Mouse (Mus musculus) mature B cell (primary cell): ENCODE results near the gene Shisal2a.

Source experiments
- in situ Hi-C: fragments of 300-500 bp; cut with MboI; formaldehyde crosslinking; loops from 2 replicates; pipeline ENCODE4 v1.14.3; 2019

The Shisal2a gene

DNA sequence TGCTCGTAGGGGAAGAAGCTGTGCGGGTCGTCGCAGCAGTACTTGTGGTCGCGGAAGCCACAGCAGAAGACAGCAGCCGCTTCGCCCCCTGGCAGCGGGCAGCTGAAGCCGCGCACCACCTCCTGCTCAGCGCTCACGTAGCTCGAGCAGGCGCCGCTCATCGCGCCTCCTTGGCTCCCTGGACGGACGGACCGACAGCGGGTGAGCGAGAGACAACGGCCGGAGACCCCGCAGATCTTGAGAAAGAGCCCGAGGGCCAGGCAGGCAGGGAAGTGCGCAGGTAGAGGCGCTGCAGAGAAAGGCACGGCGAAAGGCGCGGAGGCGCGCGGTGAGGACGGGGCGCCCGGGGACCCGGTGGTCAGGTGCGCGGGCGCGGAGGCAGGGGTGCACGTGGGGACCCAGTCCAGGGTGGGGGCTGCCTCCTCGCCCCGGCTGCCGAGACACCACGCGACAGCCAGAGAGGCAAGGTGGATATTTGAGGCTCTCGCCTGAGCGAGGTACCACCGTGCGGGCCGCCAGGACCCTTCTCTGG is at the start of gene Shisal2a:
Gene Shisal2a, minus strand, starts transcription at position 167 of the 532 bp plus-strand sequence.
- in situ Hi-C loops: no loop called here

DNA sequence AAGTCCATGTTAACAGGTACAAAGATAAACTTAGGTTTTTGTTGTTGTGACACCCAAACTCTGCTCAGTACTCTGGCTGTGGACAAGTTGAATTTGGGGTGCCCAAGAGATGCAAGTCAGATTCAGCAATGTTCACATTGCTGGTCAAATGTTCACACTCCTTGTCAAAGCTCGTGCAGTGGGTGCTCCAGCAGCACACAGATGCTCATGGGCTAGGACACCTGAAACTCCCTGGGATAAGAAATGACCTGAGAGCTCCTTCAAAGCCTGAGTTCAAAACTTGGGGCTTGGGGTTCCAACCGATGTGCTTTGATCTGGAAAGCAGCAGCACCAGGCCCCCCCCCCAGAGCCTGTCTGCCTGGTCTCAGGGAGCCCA is 48.4 kb upstream of the Shisal2a start:
- in situ Hi-C loops: no loop called here

DNA sequence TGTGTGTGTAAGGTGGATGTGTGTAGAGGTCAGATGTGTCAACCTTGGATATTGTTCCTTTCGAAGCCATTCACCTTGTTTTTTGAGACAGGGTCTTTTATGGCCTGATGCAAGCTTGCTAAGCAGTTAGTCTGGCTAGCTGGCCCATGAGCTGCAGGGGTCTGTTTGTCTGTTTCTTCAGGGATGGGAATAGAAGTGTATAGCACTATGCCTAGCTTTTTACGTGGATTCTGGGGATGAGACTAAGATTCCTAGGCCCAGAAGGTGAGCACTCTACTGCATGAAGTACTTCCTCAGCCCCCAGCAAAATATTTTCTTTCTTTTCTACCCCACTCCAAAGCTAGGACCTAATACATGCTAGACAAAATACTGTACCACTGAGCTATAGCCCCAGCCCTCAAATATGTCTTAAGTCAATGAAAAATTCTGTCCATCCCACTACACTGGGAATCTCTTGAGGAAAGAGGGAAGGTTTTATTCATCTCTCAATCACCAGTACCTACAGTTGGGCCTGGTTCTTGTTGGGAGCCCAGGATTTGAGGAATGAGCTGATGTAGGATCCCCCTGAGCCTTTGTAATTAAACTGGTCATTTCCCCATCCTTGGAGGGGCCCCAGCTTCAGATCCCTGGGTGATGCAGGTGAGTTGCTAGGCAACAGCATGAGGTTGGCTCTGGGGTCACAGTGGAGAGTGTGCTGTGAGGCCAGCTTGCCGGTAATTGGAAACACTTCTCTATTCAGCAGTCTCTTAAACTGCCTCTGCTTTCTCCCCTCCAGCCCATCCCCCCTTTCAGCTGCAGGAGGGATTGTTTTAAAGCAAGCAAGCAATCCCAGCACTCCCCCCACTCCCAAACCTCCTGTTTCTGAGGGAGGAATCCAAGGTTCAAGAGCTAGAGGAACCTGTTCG is 47.8 kb upstream of the Shisal2a start:
- in situ Hi-C loops: no loop called here

DNA sequence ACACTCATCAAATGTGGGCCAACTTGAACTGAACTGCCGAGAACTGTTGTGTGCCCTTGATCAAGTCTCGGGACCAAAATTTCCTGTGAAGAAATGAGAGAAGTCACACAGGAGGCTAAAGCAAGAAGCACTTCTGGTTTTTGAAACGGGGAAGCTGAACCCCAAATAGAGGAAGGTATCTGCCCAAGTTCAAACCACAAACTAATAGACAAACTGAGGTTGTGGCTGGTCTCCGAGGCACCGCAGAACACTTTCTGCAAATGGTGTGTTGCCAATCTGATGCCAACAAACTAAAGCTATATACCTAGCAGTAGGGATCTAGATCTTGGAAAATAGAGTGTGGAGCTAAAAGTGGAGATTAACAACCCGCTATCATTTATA is 45.2 kb upstream of the Shisal2a start:
- in situ Hi-C loops: no loop called here

DNA sequence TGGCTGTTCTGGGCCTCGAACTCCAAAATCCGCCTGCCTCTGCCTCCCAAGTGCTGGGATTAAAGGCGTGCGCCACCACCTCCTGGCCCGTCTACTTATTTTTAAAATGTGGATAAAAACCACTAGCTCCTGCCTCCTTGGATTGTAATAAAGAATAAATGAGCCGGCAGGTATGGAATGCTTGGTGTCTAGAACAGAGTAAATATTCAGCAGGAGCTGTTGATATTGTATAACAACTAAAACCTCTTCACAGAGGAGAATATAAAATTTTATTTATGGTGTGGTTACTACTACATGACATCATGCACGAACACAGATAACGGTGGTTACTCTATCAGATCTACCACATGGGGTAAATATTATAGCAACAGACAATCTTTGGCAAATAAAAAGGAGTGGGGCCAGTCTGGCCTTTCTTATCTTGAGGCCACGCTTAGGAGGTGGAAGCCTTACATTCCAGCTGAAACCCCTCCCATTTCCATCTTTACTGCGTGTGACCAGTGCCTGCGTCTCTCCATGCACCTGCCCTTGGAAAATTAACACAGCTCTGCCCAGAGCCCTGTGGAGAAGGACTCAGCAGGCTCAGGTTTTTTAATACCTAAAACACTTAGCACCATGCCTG is 44.7 kb upstream of the Shisal2a start:
- in situ Hi-C loops: no loop called here

DNA sequence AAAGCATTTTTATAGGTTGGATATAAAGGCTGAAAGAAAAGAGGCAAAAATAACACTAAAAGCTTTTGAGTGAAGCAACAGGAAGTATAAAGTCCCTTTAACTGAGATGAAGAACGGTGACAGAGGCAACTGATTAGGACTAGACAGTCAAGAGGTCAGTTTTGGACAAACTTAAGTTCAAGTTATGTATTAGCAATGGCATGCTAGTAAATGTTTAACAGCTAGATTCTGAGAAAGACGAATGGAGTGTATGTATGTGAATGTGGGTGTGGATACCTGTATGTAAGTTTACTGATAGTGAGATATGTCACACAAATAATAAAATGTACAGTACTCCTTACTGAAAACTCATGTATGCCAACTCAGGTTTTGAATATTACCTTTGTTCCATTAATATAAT is 41.4 kb upstream of the Shisal2a start:
- in situ Hi-C loops: no loop called here

DNA sequence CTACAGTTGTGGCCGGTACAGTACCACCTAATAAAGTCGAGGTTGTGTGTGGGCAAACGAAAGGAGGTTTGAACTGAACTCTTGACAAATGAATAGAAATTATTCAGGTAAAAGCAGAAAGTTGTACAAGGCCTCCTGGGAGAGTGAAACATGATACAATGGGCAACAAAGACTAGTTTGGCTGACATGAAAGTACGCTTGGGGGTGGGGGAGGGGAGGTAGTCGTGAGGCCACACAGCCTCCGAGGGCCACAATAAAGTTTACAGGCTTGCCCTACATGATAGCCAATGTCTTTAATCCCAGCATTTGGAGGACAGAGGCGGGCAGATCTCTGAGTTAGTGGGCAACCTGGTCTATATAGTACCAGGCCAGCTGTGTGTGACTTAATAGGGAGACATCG is 24.5 kb upstream of the Shisal2a start:
- in situ Hi-C loops: no loop called here

DNA sequence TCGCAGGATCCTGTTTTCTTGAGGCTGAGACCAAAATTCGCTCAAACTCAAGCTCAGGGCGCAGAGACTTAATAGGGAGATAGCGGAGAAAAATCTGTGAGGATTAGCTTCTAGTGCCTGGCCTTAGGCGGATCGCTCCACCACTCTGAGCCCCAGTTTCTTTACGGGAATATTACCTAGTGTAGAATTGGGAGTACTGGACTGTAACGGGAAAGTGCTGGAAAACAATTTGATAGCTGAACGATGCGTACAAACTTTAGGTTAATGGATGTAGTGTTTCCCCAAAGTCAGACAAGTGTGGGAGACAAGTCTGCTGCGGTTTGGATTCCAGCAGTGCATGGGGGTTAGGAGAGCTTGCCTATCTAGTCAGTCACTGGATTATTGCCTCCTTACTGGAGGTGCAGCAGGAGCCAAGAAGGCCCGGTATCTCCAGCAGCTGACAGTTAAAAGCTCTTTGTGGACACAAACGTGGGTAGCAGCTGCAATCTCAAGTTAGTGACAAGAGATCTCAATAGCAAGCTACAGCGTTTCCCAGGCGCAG is 23.8 kb upstream of the Shisal2a start, which contains the start of gene Gpx7:
Gene Gpx7, minus strand, starts transcription at position 101 of the 541 bp plus-strand sequence.
- in situ Hi-C loops: no loop called here

DNA sequence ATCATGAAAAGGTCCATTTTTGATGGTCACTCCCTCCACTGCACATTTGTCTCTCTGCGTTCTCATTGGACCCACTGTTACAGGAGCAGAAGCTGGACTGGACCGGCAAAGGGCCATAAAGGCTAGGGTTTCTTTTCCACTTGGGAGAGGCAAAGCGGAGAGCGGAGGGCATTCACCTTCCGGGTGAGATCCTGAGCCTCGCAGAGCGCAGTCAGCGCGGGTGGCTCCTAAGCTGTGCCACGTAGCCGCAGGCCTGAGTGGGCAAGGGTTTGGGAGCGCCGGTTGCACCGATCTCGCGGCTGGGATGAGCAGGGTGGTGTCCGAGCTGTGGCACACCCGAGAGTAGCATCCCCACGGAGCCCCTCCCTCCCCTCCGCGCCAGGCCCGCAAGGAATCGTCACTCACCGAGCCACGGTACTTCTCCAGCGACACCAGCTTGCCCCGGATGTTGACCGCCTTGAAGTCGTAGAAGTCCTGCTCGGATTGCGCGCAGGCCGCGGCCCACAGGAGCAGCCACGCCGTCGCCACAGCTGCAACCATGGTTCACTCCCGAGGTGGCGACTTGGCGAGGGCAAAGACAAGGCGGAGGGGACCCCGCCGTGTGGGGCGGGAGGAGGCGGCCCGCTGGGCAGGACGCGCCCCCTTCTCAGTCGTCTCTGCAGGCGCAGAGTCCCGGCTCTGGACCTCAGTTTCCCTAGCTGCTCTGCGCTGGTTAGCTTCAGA is 23.1 kb upstream of the Shisal2a start:
- in situ Hi-C loops: no loop called here

DNA sequence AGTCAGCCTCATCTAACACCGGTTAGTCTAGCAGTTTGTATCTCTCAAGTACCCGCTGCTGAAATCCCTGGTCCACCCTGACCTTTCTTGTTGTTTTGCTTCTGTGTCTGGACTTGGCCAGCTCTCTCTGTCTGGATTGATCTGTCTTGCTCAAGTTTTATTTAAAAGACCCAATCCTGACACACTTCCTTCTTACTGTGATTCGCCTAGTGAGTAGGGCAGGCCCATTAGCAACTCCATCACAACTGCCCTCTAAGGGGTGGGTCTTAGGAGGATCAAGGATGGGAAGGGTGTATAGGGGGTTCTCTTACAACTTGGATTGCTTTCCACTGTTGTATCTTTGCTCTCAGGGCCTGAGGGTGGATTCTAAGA is 22.6 kb upstream of the Shisal2a start:
- in situ Hi-C loops: no loop called here

DNA sequence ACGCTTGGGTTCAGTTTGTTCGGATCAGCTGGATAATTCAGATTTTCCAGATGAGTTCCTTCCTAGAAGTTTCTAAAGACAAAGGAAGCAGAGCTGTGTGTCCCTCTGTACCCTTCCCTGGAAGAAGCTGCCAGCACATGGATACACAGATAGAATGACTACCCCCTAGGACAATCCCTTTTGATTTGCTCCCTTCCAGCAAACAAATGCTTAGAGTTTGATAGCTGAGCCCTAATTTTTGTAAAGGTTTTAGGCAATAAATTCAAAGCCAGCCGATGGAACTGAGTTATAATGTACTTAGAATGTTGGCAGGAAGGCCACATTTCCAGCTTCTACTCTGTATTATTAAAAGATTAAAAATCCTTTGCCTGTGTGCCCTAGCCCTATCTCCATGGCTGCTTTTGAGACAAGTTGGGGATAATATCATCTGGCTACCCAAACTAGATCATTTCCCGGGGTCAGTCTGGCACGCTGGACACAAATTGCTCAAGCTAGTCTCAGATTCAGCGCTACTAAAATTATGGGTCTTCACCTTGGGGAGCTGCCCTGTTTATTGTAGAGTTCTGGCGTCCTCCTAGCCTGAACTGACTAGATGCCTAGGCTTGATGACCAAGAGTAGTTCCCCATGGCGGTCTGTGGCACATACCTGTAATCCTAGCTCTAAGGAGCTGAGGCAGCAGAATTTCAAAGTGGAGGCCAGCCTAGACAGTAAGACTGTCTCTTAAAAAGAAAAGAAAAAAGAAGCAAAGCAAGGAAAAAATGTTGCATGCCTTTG is 20.9 kb upstream of the Shisal2a start:
- in situ Hi-C loops: no loop called here

DNA sequence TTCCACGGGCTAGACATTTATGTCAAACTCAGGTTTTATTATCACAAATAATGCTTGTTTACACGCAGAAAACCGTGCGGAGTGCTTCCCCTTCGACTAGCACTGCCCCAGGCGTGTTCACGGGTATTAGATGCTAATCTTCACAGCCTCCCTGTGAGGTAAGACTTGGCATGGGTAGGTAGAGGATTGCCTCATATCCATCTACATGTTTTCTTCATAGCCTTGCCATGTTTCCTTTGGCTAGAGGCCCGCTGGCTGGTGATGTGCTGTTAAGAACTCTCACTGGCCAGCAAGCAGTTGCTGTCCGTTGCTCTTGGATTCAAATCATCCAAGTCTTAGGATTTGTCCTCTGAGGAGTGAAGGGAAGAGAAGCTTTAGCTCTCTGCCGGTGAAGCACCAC is 17.2 kb upstream of the Shisal2a start:
- in situ Hi-C loops: no loop called here

DNA sequence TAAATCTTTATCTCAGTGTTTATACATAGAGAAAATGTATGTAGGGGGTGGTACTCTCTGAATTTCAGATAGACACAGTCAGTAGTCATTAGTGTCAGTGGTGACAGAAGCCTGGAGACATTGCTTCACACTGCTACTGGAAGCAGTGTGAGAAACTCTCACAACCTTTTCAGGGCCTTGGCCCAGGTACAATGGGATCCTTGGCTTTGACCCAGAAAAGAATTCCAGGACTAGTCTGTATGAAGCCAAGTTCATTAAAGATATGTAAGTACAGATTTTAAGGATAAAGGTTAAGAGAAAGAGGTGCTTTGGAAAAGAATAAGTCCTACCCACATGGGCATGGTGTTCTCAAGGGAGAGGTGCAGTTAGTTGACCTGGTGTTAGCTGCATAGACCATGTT is 11.1 kb upstream of the Shisal2a start:
- in situ Hi-C loops: no loop called here

DNA sequence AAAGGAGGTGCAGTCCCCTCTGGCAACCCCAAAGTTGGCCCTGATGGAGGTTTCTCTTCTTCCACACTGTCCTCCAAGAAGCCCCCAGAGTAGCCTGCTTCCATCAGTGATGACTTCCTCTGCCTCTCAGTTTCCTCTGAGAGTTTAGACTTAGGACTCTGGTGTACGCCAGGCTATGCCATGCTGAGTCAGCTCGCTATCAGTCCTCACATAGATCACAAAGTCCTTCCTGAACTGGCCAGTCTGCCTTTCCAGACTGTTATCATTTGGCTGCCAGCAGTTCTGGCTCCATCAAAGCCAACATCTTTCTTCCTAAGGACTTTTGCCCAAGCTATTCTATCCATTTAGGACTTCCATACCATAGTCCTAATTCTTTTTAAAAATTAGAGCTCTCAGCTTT is 9.4 kb upstream of the Shisal2a start:
- in situ Hi-C loops: no loop called here

DNA sequence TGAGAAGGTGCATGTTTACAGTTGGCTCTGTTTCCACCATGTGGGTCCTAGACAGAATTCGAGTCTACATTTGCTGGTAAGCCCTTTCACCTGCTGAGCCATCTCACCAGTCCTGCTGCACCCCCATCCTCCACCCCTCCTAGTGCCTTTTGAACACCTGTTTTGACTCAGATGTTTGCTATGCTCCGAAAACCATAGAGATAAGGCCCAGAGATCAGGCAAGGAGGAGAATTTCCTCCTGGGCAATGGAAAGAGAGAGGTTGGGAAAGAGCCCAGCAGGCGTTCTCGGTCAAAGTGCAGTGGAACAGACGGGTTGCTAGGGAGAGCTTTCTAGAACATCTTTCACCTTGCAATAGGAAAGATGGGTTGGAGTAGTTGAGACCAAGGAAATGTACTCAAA is 8.0 kb upstream of the Shisal2a start:
- in situ Hi-C loops: no loop called here

DNA sequence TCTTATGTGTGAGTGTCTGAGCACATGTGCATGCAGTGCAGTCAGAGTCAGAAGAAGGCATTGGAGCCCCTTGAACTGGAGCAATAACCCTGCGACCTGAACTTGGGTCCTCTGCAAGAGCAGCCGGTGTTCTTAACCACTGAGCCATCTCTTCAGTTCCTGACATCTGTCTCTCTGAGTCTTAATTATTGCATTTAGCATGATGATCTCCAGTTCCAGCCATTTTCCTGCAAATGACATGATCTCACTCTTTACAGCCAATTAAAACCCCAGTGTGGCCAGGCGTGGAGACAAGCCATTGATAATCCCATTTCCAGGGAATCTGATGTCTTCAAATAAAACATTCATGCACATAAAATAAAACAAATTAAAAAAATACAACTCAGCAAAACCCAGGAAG is 5.6 kb upstream of the Shisal2a start:
- in situ Hi-C loops: no loop called here

DNA sequence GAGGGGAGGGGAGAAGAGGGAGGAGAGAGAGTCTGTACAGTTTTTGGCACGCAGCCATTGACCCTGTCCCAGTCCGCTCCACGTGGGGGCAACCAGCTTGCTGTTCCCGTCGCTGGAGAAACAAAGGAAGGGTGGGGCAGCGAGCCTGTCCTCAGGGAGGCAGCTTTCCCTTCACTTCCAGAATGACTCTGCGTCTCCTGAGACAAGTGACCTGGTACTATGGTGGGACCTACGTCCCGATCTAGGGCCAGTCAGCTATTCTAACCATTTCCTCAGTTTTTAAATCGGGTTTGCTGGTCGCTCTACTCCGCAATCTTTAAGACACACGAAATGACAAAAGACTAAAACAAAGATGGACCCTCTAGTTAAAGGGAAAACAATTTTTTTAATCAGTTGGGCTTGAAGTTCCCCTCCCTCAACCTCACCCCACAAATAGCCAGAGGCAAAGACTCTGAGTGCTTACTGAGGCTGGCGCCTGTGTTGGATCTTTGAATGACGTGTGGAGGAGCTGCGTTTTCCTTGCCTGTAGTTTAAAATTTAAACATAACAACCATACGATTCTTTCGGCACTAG is 4.6 kb upstream of the Shisal2a start:
- in situ Hi-C loops: no loop called here

DNA sequence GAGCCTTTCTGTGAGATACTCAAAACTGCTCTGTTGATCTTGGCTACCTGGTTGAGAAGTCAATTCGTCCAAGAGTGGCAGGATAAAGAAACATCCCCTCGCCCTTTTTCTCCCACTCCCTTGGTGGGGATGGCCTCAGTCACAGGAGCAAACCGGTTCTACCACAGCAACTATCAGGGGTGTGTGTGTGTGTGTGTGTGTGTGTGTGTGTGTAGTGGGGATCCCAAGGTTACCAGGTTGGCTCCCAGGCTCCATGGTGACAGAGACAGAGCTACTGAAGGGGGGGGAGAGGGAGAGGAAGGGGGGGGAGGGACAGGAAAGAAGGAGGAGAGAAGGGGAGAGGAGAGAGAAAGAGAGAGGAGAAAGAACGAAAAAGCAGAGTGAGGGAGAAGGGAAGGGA is 4.0 kb upstream of the Shisal2a start:
- in situ Hi-C loops: no loop called here

DNA sequence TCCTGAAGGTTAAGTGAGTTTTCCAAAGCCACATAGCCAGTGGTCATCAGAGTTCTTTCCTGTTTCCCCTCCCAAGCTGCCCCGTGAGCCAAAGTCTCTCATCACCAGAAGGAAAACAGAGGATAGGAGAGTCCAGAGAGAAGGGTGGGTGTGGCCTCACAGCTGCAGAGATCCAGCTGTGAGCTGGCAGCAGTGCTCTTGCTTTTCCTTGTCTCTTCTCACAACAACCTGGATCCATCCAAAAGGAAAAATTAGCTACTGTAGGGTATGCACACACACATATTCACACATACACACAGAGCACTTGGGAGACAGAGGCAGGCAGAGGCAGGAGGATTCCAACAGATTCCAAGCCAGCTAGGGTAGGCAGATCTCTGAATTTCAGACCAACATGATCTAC is 2.9 kb upstream of the Shisal2a start:
- in situ Hi-C loops: no loop called here

DNA sequence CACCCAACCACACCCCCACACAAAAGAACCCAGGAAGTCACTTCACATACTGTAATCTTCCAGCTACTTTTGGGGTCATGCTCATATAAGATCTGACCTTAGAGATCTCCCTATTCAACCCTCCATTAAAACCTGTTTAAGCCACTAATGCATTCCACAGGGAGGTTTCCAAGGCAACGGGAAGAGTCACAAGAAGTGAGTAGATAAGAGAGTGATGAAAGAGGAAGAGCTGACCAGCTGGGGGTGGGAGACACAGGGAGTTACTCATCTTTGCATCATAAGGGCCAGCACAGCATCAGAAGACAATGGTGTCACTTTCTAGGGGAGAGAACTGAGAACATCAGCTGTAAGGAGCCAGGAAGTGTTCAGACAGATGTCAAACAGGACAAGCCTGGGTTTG is 3.0 kb downstream of the Shisal2a start:
- in situ Hi-C loops: no loop called here

DNA sequence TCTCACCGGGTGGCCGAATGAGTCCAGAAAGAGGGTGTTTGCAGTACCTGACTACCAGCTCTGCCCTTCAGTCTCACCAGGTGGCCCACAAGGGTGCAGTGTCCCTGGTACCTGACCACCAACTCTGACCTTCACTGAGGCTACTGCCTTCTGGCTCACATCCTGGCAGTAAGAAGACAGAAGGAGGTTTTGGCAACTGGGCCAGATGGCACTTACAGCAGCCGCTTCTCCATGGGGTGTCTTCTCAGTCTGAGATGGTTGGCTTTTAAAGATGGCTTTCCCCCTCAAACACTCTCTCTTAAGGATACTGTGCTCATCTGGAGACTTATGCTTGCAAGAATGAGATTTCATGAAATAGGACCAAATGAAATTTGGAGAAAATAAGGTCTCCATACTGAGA is 3.7 kb downstream of the Shisal2a start:
- in situ Hi-C loops: no loop called here
